In the genomic region with DNA sequence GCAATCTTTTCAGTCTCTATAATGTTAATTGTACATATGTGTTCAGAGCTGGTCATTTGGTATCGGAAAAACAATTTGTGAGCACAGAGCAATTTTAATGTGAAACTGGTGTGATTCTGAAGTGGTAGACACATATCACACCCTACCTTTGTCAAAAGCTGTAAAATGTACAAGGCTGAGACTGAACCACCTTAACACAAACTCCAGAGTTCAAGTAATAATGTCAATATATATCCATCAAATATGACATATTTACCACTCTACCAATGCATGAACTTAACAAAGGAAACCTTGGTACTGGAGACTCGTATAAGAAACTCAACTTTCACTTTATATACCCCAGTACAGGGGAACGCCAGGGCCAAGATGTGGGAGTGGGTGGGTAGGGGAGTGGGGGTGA, we compare ENCODE assay signal across 31 mouse cellular contexts.
"Had no signal": no experiment of that assay in that cellular context is flagged by ENCODE, and none has a peak within 500 bp of the region (broad histone marks: within the 10 kb centered on the region; RNA-seq: fewer than 3 reads in every experiment).

No protein-coding gene starts in this region.

- ATAC-seq: liver, embryonic 12.5 days; liver, postnatal 0 days; lung, postnatal 0 days; midbrain, embryonic 13.5 days; midbrain, embryonic 15.5 days; midbrain, embryonic 16.5 days had no signal

- H3K27me3 ChIP-seq: limb, embryonic 12.5 days; limb, embryonic 13.5 days; limb, embryonic 15.5 days; liver, embryonic 12.5 days; liver, embryonic 13.5 days; liver, embryonic 15.5 days; lung, embryonic 15.5 days; megakaryocyte, embryonic 14.5 days; midbrain, embryonic 12.5 days; midbrain, embryonic 13.5 days; midbrain, embryonic 15.5 days had no signal

- H3K27ac ChIP-seq: limb, embryonic 10.5 days; limb, embryonic 12.5 days; limb, embryonic 13.5 days; limb, embryonic 15.5 days; liver, embryonic 12.5 days; liver, embryonic 13.5 days; liver, embryonic 14.5 days; liver, embryonic 15.5 days; lung, embryonic 15.5 days; macrophage; midbrain, embryonic 10.5 days; midbrain, embryonic 12.5 days; midbrain, embryonic 13.5 days; midbrain, embryonic 15.5 days had no signal

- H3K9me3 ChIP-seq: limb, embryonic 10.5 days; limb, embryonic 12.5 days; limb, embryonic 13.5 days; limb, embryonic 15.5 days; liver, embryonic 12.5 days; liver, embryonic 13.5 days; liver, embryonic 15.5 days; lung, embryonic 15.5 days; megakaryocyte, embryonic 14.5 days; midbrain, embryonic 10.5 days; midbrain, embryonic 12.5 days; midbrain, embryonic 13.5 days; midbrain, embryonic 15.5 days had no signal

- H3K36me3 ChIP-seq: limb, embryonic 10.5 days; limb, embryonic 12.5 days; limb, embryonic 13.5 days; limb, embryonic 15.5 days; liver, embryonic 12.5 days; liver, embryonic 13.5 days; liver, embryonic 15.5 days; lung, embryonic 15.5 days; midbrain, embryonic 10.5 days; midbrain, embryonic 12.5 days; midbrain, embryonic 13.5 days; midbrain, embryonic 15.5 days had no signal

- H3K4me3 ChIP-seq: limb, embryonic 10.5 days; limb, embryonic 12.5 days; limb, embryonic 13.5 days; limb, embryonic 15.5 days; liver, embryonic 12.5 days; liver, embryonic 13.5 days; liver, embryonic 15.5 days; lung, embryonic 15.5 days; megakaryocyte, embryonic 14.5 days; midbrain, embryonic 10.5 days; midbrain, embryonic 12.5 days; midbrain, embryonic 13.5 days; midbrain, embryonic 15.5 days; myocyte had no signal

- H3K9ac ChIP-seq: limb, embryonic 12.5 days; limb, embryonic 13.5 days; limb, embryonic 15.5 days; liver, embryonic 12.5 days; liver, embryonic 13.5 days; liver, embryonic 14.5 days; liver, embryonic 15.5 days; liver, postnatal 0 days; lung, embryonic 14.5 days; lung, embryonic 15.5 days; midbrain, embryonic 12.5 days; midbrain, embryonic 13.5 days; midbrain, embryonic 15.5 days had no signal

- H3K4me1 ChIP-seq: limb, embryonic 10.5 days; limb, embryonic 12.5 days; limb, embryonic 13.5 days; limb, embryonic 15.5 days; liver, embryonic 12.5 days; liver, embryonic 13.5 days; liver, embryonic 15.5 days; lung, embryonic 15.5 days; megakaryocyte, embryonic 14.5 days; midbrain, embryonic 10.5 days; midbrain, embryonic 12.5 days; midbrain, embryonic 13.5 days; midbrain, embryonic 15.5 days had no signal

- H3K4me2 ChIP-seq: limb, embryonic 12.5 days; limb, embryonic 13.5 days; limb, embryonic 15.5 days; liver, embryonic 11.5 days; liver, embryonic 12.5 days; liver, embryonic 13.5 days; liver, embryonic 15.5 days; lung, embryonic 14.5 days; lung, embryonic 15.5 days; midbrain, embryonic 11.5 days; midbrain, embryonic 12.5 days; midbrain, embryonic 13.5 days; midbrain, embryonic 15.5 days had no signal

- DNase-seq: left cerebral cortex, postnatal 4 days; liver; liver, embryonic 13.5 days; liver, postnatal 0 days; lung, adult 18-20 months; lung, adult 2 months; lung, embryonic 14.5 days; lung, postnatal 10 days; lung, postnatal 14 days; lung, postnatal 36 days; lung, postnatal 4 days; midbrain, embryonic 14.5 days had no signal
